Mouse (Mus musculus) gastrocnemius, postnatal 25 days (tissue): Measurements from ENCODE around the gene Unc5c. TPM values are rescaled to one million over a fixed set of nuclear protein-coding genes. Genes with fewer than 3 reads are reported as not detected.

Experiments used
- DNase-seq: peaks from one replicate; pipeline ENCODE4 v3.0.0; 2022
- total RNA-seq, 2 experiments: library from RNA; stranded (reverse); gene quantifications; 1 replicate in 1 of 2; 2 replicates in 1 of 2; pipeline ENCODE4 v1.2.3; 2021

The Unc5c gene
- total RNA-seq, 2 experiments from 2014 or later = not detected

GRCm38 (mm10) chr3:141511253-141512038 lies 46.4 kb downstream of the Unc5c start:
- DNase-seq = no peak

DNA sequence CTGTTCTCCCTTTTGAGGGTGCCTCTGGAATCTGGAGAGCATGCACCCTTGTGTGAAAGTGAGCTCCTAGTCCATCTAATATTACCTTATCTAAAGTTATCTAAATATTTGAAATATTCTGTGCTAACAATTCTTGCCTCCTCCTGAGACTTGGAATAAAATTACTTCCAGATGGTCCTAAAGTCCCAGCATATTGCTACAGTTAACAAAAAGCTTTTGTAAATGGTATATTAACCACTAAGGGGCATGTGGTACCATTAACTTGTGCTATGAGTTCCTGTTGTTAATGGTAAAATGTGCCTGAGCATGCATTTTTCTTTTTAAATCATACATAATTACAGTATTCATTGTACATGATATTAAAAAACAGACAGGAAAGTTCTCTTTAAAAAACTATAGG lies 63.7 kb downstream of the Unc5c start:
- DNase-seq = no peak

DNA sequence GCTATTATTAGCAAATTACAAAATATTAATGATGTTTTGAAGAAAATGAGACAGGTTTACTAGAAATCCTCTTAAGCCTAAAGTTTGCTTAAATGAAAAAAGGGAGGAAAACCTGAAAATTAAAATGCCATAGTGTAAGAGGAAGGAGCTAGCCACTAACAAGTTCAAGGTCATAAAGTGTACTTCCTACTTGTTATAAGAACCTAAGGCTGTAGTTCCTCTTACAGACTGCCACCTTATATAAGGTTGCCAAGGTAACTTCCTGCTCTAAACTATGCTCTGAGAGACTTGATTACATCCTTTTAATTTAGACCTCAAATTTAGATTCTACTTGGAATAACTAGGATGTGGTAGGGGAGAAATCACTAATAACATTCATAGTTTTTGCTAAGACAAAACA lies 64.6 kb downstream of the Unc5c start:
- DNase-seq = no peak

- no peak for DNase-seq
Measured at GRCm38 (mm10) chr3:141533861-141534260, 68.8 kb downstream of the Unc5c start.

DNA sequence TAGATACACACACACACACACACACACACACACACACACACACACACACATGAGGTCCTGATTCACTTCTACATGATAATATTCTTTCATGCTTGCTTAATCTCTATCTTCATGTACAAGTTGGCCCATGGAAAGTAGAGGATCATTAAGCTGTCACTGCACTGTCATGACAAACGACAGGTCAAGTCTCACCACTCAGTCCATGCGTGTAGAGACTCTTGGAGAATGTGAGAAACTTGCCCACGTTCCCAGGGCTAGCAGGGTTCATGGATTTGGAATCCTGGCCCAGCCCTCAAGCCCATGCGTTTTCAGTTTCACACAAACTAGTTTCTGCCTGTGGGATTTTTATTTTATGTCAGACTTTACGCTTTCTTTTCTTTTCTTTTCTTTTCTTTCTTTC lies 71.8 kb downstream of the Unc5c start:
- DNase-seq = no peak

GRCm38 (mm10) chr3:141538120-141538519 lies 73.1 kb downstream of the Unc5c start:
- DNase-seq = no peak

GRCm38 (mm10) chr3:141540749-141541148 lies 75.7 kb downstream of the Unc5c start:
- no peak for DNase-seq

DNA sequence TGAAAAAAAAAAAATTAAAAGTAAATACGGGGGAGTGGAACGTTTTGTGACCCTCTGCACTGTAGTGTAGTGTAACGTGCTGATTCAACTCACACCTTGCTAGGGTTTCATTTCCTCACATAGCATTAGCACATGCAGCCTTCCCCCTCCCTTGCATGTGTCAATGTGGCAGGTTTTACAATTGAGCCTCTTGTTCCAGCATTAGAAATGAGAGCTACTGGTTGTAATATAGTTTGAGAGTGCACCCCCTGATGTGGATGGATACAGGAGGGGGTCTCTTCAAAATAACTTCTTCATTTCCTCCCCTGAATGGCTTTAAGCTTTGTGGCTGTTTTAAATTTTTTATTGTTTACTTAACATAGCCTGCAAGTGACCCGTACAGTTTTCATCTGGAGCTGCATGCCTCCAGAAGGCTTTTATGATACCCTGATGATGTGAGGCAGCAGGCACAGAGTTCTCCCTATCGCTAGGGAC lies 82.4 kb downstream of the Unc5c start:
- DNase-seq = no peak

DNA sequence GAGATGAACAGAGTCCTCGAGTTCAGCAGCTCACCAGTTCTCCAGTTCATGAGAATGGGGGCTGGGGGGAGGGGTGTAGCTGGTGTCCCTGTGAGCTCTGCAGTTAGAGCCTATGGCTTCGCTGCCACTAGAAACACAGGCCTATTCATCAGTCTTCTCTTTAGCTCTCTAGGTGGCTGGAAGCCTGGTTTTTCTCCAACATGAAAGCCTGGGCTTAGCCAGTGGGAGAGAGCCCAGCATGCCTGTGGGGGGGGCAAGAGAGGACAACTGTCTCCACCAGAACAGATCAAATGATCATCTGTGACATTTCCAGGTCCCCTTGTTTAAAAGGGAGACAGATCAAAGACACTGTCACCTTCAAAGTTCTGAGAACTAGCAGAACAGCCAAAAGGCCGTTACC lies 84.6 kb downstream of the Unc5c start:
- DNase-seq = no peak

DNA sequence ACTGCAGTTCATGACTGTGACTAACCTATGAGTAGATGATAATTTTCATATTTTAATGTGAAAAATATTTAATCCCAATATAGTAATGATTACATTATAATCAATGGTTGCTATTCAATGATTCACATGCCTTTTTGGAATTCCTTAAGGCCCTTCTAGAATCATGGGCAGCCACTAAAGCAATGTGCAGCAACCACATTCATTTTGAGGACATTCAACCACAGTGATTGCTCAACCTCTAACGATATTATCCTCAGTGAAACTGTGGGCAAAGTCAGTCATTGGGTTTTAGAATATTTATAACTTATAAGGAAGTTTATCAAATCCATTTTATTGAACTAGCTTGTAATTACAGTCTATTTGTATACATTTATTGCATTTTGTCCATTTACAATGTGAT lies 87.9 kb downstream of the Unc5c start:
- no peak for DNase-seq

- DNase-seq = no peak
Measured at GRCm38 (mm10) chr3:141557072-141557471, 92.1 kb downstream of the Unc5c start.

- no peak for DNase-seq
Measured at GRCm38 (mm10) chr3:141575076-141575688, 110.2 kb downstream of the Unc5c start.

GRCm38 (mm10) chr3:141577382-141577781 lies 112.4 kb downstream of the Unc5c start:
- DNase-seq = no peak

- no peak for DNase-seq
Measured at GRCm38 (mm10) chr3:141581190-141581891, 116.3 kb downstream of the Unc5c start.

- no peak for DNase-seq
Measured at GRCm38 (mm10) chr3:141581892-141582214, 116.8 kb downstream of the Unc5c start.

DNA sequence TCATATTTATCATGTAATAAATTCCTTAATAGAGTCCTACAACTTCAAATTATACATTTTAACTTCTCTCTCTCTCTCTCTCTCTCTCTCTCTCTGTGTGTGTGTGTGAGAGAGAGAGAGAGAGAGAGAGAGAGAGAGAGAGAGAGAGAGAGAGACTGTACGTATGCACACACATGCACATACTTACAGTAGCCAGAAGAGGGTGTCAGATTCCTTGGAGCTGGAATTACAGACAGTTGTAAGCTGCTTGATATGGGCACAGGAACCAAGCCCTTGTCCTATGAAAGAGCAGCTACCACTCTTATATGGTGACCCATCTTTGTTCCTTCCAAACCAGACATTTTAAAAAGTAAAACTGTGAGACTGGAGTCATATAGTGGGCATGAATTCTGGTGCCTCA lies 118.2 kb downstream of the Unc5c start:
- DNase-seq = no peak

DNA sequence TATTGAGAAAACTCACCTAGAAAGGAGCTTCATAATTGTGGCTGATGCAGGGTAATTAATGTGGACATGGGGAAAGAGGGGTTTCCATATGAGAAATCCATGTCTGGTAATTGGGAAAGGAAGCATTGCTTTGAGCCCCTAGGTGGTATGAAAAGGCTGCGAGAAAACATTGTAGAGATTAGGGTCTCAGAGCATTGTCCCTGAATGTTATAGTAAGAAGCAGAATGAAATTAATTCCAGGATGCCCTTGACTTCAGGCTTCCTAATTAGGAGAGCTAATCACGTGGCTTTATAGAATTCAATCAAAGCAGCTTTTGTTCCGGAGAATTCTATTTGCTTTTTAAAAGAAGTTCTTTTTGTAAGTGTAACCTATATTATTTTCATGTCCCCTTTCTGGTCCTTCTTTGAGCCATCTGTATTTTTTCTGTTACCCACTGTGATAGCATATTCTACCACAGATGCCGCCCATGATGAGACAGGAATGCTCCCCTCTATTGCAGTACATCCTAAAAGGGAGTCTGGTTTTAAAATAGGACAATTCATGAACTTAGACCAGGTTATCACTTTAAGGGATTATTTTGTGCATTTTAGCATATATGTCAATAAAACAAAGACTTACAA lies 124.5 kb downstream of the Unc5c start:
- DNase-seq = no peak

DNA sequence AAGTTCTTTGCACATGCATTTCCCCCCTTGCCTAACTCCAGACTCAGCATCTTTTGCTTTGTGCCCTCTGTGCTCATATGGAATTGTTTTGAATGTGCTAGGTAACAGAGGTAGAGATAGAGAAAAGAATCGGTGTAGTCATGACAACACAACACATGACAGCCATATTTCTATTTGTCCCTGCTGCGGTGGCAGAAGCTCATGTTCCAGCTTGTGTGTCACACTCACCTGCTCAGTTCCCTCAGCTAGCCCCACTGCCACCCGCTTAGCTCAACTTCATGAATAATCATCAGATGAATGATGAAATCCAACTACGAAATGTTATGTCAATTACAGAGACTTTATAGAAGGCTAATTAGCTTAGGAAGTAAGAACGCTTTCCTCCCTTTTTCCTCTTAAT lies 128.2 kb downstream of the Unc5c start:
- DNase-seq = no peak

DNA sequence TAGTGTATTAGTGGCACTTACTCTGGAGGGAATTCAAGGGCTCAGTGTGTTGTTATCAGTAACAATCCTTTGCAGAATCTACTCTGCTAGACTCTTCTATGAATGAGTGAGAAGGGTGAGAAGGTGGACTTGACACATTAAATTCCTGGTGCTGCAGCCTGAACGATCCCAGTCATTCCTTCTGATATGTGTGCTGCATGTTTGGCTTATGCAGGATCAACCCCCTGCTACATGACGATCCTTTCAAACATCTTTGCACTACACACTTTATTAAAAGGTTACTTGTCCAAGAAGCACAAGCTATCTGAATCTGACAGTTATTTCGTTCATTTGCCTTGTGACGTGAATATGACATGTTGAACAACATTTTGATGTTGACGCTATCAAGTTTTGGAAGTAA lies 129.1 kb downstream of the Unc5c start:
- no peak for DNase-seq

DNA sequence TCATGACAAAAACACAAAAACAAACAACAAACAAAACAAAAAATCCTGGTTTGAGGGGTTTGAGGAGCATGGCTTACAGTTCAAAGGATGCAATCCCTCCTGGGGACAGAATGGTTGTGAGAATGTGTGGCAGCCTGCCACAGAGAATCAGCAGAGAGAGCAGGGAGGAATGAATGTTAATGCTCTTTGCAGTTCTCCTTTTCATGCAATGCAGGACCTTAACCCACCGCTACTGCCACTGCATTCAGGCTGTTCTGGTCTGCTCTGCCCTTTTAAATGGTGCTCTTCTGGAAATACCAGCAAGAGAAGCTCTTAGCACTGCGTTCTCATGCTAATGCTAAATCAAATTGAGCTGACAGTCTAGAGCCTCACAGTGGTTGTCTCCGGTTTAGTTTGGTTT lies 130.1 kb downstream of the Unc5c start:
- no peak for DNase-seq

DNA sequence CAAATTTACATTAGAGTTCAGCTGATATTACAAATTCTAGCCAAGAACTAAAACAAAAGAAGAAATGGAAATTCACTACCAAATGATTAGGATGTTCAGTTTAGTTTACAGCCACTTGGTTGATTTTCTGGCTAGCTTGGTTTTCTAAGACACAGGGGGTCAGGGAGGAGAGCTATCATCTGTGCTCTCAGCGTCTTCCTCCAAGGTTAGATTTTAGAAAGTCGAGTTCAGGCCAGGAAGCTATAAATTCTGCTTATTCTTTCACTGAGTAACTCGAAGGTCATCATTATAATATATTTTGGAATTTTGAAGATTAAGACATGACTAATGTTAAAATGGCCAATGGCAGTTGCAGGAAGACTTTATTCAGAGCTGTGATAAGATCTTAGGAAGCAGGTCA lies 131.4 kb downstream of the Unc5c start:
- DNase-seq = no peak

- no peak for DNase-seq
Measured at GRCm38 (mm10) chr3:141596881-141597280, 131.9 kb downstream of the Unc5c start.

DNA sequence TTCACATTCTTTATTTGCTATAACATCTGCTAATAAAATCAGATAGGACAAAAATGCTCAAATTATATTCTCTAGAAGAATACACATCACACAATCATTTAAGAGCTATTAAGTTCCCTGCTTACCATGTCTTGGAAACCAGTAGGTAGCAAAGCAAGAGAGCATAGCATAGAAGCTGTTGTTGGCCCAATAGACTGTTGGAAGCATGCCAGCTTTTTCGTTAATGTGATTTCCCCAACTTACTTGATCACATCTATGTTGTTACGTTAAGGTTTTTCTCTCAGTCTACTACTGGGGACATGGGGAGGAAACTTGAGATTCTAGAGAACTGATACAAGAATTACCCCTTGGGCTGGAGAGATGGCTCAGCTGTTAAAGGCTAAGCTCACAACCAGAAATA lies 133.0 kb downstream of the Unc5c start:
- DNase-seq = no peak
